Mouse (Mus musculus) megakaryocyte, adult 5-6 weeks (primary cell): ENCODE results near the gene Slc46a2. TPM values are rescaled to one million over a fixed set of nuclear protein-coding genes. Genes with fewer than 3 reads are reported as not detected.

ENCODE experiments used
- ATAC-seq: 2 replicates; pipeline ENCODE4 v1.8.0; 2016; ENCODE audit warnings: mild to moderate bottlenecking, inconsistent platforms; ENCODE audit not compliant: poor library complexity, severe bottlenecking
- total RNA-seq, 2 experiments: library from RNA; stranded (forward) in 1 of 2; stranded (reverse) in 1 of 2; fragments of 153-499, 151-499 nt in 1 of 2; fragments of 221-1000, 200-1000 nt in 1 of 2; gene quantifications; 2 replicates each; pipeline versions ENCODE4 v1.2.3 to v1.2.4; 2015 to 2017

Slc46a2 gene
- total RNA-seq, 2 experiments from 2014 or later, result not detected

DNA sequence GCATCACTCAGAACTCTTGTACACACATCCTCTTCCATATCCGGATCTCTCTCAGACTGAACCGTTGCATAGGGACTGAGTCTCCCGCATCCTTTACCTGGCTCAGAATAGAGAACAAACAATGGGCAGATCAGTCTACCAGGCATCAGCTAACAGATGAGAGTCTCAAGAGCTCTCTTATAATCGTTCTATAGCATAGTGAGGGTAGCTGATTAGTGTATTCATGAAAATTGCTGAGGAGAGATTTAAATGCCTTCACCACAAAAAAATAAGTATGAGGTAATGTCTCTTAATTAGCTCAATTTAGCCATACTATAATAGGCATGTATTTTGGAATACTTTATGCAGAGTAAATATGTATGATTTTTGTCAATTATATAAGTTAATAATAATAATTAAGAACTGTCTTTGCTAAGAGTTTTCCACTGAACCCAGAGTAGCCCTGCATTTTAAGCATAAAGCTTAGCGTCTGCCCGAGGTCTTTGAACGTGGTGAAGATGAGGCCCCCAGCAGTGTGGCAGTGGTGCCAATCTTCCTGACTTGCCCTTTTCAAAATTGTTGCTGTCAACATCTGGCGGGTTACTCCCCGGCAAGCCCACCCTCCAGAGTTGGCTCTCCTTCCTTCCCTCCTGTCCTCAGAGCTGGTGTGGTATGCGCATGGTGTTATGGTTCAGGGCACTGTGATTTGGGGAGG is 23.0 kb downstream of the Slc46a2 start:
- ATAC-seq, result no peak

DNA sequence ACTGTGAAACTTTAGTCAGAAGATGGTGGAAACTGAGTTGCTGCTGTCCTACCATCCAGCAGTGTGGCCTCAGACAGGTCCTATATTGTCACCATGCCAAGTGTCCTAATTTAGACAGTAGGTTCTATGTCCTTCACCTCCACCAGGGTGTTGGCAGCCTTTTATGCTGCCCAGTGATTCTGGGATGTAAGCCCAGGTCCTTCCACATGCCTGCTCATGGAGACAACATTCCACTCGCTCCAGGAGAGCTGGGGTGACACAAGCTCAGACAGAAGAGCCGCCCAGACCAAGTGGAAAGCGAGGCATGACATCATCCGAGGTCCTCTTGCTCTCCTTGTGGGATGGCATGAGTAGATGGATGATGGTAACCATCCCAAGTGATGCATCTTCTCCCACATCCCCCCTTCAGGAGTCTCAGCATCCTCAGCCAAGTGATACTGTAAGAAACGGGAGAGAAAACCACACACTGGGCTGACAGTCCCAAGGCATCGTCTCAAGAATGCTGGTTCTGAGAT is 24.7 kb downstream of the Slc46a2 start:
- no peak for ATAC-seq

DNA sequence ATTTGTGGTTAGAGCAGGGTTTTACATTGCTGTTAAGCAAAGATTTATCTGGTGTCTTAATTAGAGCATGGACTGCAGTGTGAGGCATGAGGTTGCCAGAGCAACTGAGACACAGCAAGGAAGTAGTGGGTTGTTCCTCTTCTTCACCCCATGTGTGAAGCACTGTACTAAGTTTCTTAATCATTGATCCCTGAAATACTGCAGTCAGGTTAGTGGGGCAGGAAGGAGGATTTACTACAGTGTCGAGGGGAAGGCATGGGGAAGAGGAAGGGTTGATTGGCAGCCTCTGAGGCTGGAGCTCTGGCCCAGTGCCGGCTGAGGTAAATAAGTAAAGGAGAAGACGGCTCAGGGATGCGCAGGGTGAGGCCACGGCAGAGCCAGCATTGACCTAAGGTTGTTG is 26.8 kb downstream of the Slc46a2 start:
- ATAC-seq, result peak; percentile 52

DNA sequence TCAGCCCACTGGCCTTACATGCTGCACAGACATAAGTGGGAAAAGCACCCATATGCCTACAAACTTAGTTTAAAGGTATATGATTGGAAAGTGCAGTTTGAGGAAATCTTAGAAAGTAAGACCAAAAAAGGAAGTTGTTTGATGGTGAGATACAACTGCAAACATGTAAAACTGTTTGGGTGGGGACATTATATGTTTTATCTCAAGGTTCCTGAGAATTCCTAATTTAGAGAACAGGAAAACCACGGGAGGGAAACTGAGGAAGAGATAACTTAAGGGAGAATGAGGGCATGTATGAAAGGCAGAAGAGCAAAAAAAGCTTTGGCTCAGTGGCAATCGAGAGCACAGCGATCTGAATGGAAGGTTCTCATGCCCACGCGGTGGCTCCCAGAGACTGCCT is 27.8 kb downstream of the Slc46a2 start:
- ATAC-seq, result no peak

DNA sequence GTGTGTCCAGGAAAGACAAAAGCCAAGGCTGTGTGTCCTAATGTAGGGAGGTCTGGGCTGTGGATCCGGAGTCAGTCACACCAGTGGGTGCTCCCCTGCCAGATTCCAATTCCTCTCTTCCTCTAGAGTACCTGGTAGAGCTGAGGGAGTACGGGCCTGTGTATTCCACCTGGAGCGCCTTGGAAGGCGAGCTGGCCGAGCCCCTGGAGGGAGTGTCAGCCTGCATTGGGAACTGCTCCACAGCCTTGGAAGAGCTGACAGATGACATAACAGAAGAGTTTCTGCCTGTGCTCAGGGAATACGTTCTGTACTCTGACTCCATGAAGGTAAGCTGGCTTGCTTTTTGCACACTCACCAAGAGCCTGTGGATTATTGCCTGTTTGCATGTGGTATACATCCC is 28.6 kb downstream of the Slc46a2 start:
- no peak for ATAC-seq

DNA sequence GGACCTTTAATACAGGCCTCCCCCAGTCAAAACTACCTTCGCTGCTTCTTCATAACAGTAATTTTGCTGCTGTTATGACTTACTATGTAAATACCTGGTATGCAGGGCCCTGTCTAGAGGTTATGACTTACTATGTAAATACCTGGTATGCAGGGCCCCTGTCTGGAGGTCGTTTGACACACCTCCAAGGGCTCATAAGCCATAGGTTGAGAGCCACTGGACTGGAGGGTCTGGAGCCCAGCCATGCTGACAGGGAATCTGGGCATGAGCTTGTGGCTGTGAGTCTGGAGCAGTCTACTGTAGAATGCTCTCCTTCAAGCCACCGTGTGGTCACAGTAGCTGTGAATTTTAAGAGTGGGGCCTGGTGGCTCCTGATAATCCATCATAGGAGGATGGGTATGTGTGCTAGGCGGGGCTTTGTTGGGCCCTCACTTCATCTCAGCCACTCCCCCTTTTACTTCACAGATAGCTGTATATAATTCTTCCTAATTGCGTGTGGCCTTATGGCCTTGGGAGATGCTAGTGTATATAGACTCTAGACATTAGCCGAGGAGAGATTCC is 30.6 kb downstream of the Slc46a2 start:
- ATAC-seq, result no peak

DNA sequence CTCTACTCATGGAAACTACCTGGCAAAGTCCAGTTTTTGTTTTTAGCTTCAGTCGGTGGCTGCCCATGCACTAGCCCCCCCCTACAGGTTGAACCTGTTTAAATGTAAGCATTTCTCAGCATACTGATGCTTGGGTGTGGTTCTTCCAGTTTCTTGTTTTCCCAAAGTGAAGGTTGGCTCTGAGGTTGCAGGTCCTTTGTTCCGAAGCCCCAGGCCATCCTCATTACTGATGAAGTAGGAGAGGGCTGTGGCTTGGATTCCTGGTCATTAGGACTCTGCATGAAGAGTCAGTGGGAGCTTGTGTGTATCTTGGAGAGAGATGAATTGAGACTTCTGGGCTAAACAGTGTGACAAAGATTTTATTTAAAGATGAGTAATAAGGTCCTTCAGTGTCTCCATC is 33.6 kb downstream of the Slc46a2 start:
- ATAC-seq, result no peak

GRCm38 (mm10) chr4:59880725-59881124 is 34.1 kb downstream of the Slc46a2 start:
- no peak for ATAC-seq

GRCm38 (mm10) chr4:59879444-59879843 is 35.4 kb downstream of the Slc46a2 start:
- ATAC-seq, result no peak

- no peak for ATAC-seq
These were observed 36.3 kb downstream of the Slc46a2 start for GRCm38 (mm10) chr4:59878595-59878994.

DNA sequence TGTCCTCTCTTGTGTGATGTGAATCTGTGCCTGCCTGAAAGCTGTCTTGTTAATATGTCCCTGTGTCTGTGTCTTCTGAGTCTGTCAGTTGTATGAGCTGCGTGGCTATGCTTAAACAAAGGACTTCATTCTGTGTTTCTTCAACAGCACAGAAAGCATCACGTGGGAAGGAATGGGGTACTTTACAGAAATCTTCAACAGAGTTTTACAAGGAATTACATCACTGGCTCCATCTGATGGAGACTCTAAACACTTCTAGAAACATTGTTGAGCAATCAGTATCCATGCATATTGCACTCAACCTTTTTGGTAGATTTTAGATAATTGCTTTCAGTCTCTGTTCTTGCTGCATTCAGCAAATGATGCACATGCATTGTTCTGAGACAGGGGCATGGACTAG is 37.8 kb downstream of the Slc46a2 start:
- no peak for ATAC-seq

GRCm38 (mm10) chr4:59876570-59876969 is 38.3 kb downstream of the Slc46a2 start:
- no peak for ATAC-seq

GRCm38 (mm10) chr4:59873830-59874229 is 41.0 kb downstream of the Slc46a2 start:
- ATAC-seq, result peak; percentile 49

GRCm38 (mm10) chr4:59873240-59873639 is 41.6 kb downstream of the Slc46a2 start:
- ATAC-seq, result no peak

DNA sequence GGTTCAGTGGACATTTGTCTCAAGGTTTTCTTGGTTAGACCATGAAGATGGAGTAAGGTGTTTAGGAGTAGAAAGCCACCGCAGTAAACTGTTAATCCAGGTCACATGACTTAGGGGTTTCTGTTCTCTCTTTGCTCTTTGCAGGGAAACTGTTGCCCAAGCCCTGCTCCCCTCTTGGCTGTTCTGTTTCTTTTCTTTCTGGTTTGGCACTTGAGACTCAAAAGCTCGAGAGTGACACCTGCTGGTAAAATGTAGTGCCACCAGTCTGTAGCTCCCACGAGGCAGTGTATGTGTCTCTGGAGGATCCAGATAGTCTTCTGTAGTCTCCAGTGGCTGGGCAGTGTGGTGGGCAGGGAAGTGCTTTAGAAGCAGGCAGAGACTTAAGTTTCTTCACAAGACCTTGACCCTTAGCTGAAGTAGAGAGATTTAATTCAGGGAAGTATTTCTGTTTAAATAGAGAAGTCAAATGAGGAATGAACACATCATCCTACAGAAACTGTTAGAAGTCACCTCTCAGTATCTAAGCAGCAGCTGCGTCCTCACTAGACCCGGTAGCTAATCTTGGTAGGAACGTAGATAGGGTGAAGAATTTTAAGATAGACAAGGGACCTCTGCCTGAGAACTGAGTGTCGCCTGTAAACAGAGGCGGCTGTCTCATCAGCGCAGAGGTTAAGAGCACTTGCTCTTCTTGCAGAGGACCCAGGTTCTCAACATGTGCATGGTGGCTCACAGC is 43.8 kb downstream of the Slc46a2 start:
- peak; percentile 92 for ATAC-seq

DNA sequence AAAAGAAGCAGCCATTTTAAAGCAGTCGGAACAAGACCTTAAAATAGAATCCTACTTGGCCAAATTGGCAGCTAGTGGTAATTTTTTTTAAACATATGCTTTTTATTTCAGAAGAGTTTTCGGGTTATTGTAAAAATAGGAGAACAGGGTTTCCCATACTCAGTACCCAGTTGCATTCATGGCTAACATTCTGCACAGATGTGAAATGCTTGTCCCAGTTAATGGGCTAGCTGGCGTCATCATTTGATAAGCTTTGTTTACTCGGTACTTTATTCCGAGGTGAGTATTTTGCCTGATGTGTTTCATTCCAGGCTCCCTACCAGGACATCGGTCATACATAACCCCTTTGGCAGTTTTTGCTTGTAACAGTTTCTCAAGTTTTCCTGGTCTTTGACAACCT is 44.4 kb downstream of the Slc46a2 start:
- no peak for ATAC-seq

DNA sequence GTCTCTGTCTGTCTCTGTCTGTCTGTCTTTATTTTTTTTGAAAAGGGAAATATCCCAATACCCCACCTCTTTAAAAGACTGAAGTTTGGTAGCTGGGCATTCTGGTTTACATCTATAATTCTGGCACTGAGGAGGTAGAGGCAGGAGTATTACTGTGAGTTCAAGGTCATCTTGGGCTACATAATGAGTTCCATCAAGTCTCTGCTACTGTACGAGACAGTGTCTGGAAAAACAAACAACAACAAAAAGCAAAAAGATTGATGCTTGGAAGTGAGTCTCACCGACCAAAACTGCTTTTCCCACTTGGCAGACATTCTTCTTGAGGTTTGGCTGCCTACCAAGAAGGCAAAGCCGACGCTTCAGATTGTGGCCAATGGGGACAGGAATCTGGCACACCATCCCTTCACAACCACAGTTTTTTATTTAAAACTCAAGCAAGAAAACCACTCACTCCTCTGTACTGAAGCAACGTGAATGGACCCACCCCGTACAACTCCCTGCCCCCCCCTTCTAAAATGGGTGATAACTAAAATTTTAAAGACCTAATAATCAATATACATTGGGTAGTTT is 45.3 kb downstream of the Slc46a2 start:
- ATAC-seq, result no peak

DNA sequence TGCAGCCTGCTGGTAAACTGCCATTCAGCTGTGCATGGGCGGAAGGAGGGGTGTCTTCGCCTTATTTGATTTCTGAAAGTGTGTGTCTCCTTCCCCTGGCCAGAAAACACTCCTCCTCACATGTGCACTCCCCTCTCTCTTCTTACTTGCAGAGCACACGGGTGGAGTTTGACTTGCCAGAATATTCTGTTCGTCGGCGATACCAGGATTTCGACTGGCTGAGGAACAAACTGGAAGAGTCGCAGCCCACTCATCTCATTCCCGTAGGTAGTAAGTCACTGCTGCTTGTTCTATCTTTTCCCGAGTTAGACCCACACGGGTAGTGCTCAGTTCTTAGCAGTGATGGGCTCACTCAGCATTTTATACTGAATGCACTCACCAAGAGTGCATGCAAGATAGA is 46.8 kb downstream of the Slc46a2 start:
- ATAC-seq, result no peak

DNA sequence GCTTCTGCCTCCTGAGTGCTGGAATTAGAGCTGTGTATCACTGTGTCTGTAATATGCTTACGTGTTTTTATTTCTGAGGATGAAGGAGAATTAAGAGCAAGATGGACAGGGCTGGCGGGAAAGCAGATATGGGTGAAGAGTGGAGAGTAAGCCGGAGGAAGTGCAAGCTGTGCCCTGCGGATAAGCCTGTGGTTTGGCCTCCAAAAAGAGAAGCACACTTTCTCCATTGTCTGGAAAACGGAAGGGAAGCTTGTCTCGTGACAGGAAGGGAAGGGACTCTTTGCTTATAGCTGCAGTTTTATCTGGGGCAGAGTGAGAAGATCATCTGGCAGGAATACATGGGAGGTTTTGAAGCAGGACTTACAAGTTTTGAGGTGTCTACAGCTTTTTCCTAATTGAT is 51.0 kb downstream of the Slc46a2 start:
- ATAC-seq, result peak; percentile 87

DNA sequence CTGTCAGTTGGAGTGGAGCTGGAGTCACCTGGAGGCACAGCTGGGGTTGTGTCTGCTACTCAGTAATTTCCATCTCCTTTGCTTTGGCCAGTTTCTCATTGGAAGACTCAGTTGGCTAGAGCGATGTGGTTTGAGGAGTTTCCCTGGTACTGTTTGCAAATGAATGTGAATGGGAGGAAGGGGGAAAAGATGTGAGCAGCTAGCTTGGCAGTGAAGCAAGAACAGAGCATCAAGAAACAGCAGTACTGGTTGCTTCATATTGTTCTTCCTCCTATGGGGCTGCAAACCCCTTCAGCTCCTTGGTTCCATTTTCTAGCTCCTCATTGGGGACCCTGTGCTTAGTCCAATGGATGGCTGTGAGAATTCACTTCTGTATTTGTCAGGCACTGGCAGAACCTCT is 52.5 kb downstream of the Slc46a2 start:
- ATAC-seq, result peak; percentile 69

DNA sequence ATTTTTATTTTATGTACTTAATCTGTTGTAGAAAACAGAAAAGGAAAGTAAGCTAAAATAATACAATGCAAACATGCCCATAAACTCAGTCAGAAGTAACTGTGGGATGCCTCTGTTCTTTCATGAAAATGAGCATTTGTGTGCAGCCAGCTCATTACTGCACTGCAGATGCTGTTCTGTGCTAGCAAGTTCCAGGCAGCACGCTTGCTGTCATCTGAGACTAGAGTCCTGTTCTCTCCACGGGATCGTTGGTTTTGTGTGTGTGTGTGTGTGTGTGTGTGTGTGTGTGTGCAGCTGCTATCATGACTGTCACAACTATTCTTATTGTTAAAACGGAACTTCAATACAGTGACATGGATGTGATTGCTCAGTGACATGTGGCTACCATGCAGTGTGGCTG is 53.0 kb downstream of the Slc46a2 start:
- ATAC-seq, result no peak

GRCm38 (mm10) chr4:59860431-59860830 is 54.4 kb downstream of the Slc46a2 start:
- ATAC-seq, result no peak
